ENCODE assay signal across 17 mouse cellular contexts in the genomic region with DNA sequence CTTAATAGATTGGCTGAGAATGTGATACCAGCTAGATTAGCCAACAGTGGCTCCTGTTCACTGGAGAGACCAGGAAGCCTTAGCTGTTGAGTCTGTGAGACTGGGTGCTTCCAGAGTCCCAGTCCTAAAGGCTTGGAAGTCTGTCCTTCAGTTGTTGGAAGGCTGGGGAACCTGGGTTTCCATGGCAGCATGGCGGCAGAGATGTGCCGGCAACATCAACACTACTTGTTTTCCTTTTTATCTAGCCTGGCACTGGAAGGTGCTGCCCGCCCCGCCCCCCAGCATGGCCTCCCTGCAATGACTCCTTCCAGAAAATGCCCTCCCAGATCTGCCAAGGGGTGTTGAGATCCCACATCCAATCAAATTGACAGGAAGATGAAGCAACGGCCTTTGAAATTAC.
DNase-seq lines count a peak whose midpoint lies in the region; ATAC-seq and TF ChIP-seq lines count a peak whose summit lies in the region.
"Had no signal": no experiment of that assay in that cellular context is flagged by ENCODE, and none has a peak within 500 bp of the region (broad histone marks: within the 10 kb centered on the region; RNA-seq: fewer than 3 reads in every experiment).

No protein-coding gene starts in this region.

- no peak for ATAC-seq in midbrain, embryonic 11.5 days (ENCODE audit: low FRiP score)
- ATAC-seq: activated CD4-positive, CD25-positive, alpha-beta regulatory T cell, adult 4 months; forebrain, embryonic 15.5 days; intestine, embryonic 15.5 days had no signal

- no peak overlapping the region for H3K9ac ChIP-seq in midbrain, embryonic 11.5 days (ENCODE audit: low read length)
- H3K9ac ChIP-seq: embryonic facial prominence, embryonic 12.5 days; forebrain, embryonic 15.5 days; heart, embryonic 12.5 days; hindbrain, embryonic 14.5 days; intestine, embryonic 15.5 days had no signal

- no peak for TF ChIP-seq POLR2A in testis, adult 2 months (IDR thresholded peaks at IDR 0.05; ENCODE audit: control insufficient read depth, low read depth, low read length)

- DNase-seq in midbrain, embryonic 11.5 days (ENCODE audit: low spot score, missing footprints), result peak; percentile 72
- no peak for DNase-seq in midbrain, embryonic 10.5 days (ENCODE audit: low spot score)
- DNase-seq in testis, postnatal 10 days (ENCODE audit: low spot score), result no peak
- DNase-seq in adrenal gland, postnatal 14 days, result peak; percentile 52
- no peak for DNase-seq in embryo, embryonic 9.5 days (ENCODE audit: extremely low spot score)
- no peak for DNase-seq in gastrocnemius, adult 8-10 months (ENCODE audit: low spot score in 2 of 2)
- DNase-seq: cerebellum, adult 11 months; cerebellum, adult 8-10 months had no signal

- H3K36me3 ChIP-seq in midbrain, embryonic 11.5 days (ENCODE audit: control insufficient read depth, insufficient read depth, low read length), result no peaks in the 10 kb centered on the region
- no peaks in the 10 kb centered on the region for H3K36me3 ChIP-seq in midbrain, embryonic 10.5 days
- H3K36me3 ChIP-seq in testis, adult 2 months (ENCODE audit: control insufficient read depth, insufficient read depth, low read length), result no peaks in the 10 kb centered on the region
- H3K36me3 ChIP-seq: embryonic facial prominence, embryonic 12.5 days; forebrain, embryonic 15.5 days; G1E; heart, embryonic 12.5 days; hindbrain, embryonic 10.5 days; intestine, embryonic 15.5 days had no signal

- no peak overlapping the region for H3K4me3 ChIP-seq in midbrain, embryonic 11.5 days (ENCODE audit: low read depth, low read length)
- H3K4me3 ChIP-seq in midbrain, embryonic 10.5 days, result no peak overlapping the region
- peak overlapping the region; percentile 25; the same call in 1 of the 2 replicates for H3K4me3 ChIP-seq in testis, adult 2 months (ENCODE audit: control insufficient read depth, low read depth, low read length)
- H3K4me3 ChIP-seq: embryonic facial prominence, embryonic 12.5 days; forebrain, embryonic 15.5 days; heart, embryonic 12.5 days; hindbrain, embryonic 10.5 days; intestine, embryonic 15.5 days had no signal

- H3K27ac ChIP-seq in midbrain, embryonic 11.5 days (ENCODE audit: low read depth, low read length), result no peak overlapping the region
- H3K27ac ChIP-seq in midbrain, embryonic 10.5 days (replicated peaks), result no peak overlapping the region
- no peak overlapping the region for H3K27ac ChIP-seq in testis, adult 2 months (ENCODE audit: control insufficient read depth, insufficient read depth, low read depth, low read length)
- H3K27ac ChIP-seq: embryonic facial prominence, embryonic 12.5 days; forebrain, embryonic 15.5 days; hindbrain, embryonic 10.5 days; hindbrain, embryonic 14.5 days; intestine, embryonic 15.5 days had no signal

- H3K27me3 ChIP-seq in midbrain, embryonic 11.5 days (ENCODE audit: control insufficient read depth, insufficient read depth, low read length), result no peaks in the 10 kb centered on the region
- no peaks in the 10 kb centered on the region for H3K27me3 ChIP-seq in midbrain, embryonic 10.5 days (ENCODE audit: low read depth, poor library complexity, severe bottlenecking)
- H3K27me3 ChIP-seq in testis, adult 2 months (ENCODE audit: control insufficient read depth, insufficient read depth, low read length), result no peaks in the 10 kb centered on the region
- H3K27me3 ChIP-seq: embryonic facial prominence, embryonic 12.5 days; forebrain, embryonic 15.5 days; heart, embryonic 12.5 days; intestine, embryonic 15.5 days had no signal

- WGBS in midbrain, embryonic 11.5 days, result 89% methylated on average over 5 of the region's 5 CpGs
- 82% methylated on average over 5 of the region's 5 CpGs for WGBS in midbrain, embryonic 10.5 days

- TF ChIP-seq CTCF in testis, adult 2 months (IDR thresholded peaks at IDR 0.05; ENCODE audit: control insufficient read depth, insufficient read depth, insufficient replicate concordance, low read depth, low read length), result no peak

- H3K4me2 ChIP-seq in midbrain, embryonic 11.5 days, result no peak overlapping the region
- H3K4me2 ChIP-seq: embryonic facial prominence, embryonic 12.5 days; forebrain, embryonic 15.5 days; heart, embryonic 12.5 days; hindbrain, embryonic 14.5 days; intestine, embryonic 15.5 days had no signal

- H3K9me3 ChIP-seq in midbrain, embryonic 11.5 days (ENCODE audit: control insufficient read depth, low read length), result no peaks in the 10 kb centered on the region
- H3K9me3 ChIP-seq in midbrain, embryonic 10.5 days (replicated peaks), result no peaks in the 10 kb centered on the region
- H3K9me3 ChIP-seq: forebrain, embryonic 15.5 days; G1E; hindbrain, embryonic 10.5 days; intestine, embryonic 15.5 days had no signal

- no peaks in the 10 kb centered on the region for H3K4me1 ChIP-seq in midbrain, embryonic 11.5 days (ENCODE audit: control insufficient read depth, insufficient read depth, low read length)
- no peaks in the 10 kb centered on the region for H3K4me1 ChIP-seq in midbrain, embryonic 10.5 days
- H3K4me1 ChIP-seq in testis, adult 2 months (ENCODE audit: control insufficient read depth, insufficient read depth, low read length), result no peaks in the 10 kb centered on the region; the same call in none of the 2 replicates
- H3K4me1 ChIP-seq: embryonic facial prominence, embryonic 12.5 days; forebrain, embryonic 15.5 days; heart, embryonic 12.5 days; hindbrain, embryonic 10.5 days; intestine, embryonic 15.5 days had no signal

Comparison
In these comparisons a context has a peak if more than half of its experiments do, and no peak if none do; other contexts are left out.
1. DNase-seq: peak in midbrain, embryonic 11.5 days (single experiment) and adrenal gland, postnatal 14 days (single experiment); none in midbrain, embryonic 10.5 days (single experiment), testis, postnatal 10 days (single experiment), embryo, embryonic 9.5 days (single experiment) and gastrocnemius, adult 8-10 months (0 of 2).